Mouse (Mus musculus): Measurements from ENCODE around the gene Anpep. TPM values are rescaled to one million over a fixed set of nuclear protein-coding genes. Genes with fewer than 3 reads are reported as not detected.

Anpep gene
- polyA plus RNA-seq, 1 experiment from 2014 or later: 31.4 TPM

DNA sequence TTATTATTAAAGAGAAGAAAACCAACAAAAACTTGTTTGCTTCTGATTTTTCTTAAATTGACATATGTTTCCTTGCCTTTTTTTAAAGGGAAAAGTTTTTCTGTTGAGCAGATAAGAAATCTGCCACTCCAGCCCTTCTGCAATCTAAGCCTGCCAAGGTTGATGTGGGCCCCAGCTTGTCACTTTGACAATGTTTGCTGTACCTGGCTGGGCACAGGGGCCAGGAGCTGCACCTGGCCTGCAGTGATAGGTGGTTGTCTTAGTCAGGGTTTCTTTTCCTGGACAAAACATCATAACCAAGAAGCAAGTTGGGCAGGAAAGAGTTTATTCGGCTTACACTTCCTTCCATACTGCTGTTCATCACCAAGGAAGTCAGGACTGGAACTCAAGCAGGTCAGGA lies 47.5 kb downstream of the Anpep start:
- no peaks in the 10 kb centered on the region for H3K27me3 ChIP-seq (ENCODE audit: control insufficient read depth, insufficient read depth, low read length)
- 63% methylated on average over 1 of the region's 1 CpGs for whole genome bisulfite sequencing
- H3K9me3 ChIP-seq (ENCODE audit: control insufficient read depth, low read length): no peaks in the 10 kb centered on the region
- ATAC-seq (ENCODE audit: low FRiP score, low TSS enrichment) (no peak), DNase-seq (ENCODE audit: low spot score) (no peak)
- H3K27ac ChIP-seq (replicated peaks): no peak overlapping the region
- H3K4me1 ChIP-seq (replicated peaks; ENCODE audit: control insufficient read depth, insufficient read depth): no peaks in the 10 kb centered on the region
- H3K9ac ChIP-seq (ENCODE audit: low read length): no peak overlapping the region
- H3K4me2 ChIP-seq (replicated peaks; ENCODE audit: low read depth): no peak overlapping the region
- no peak overlapping the region for H3K4me3 ChIP-seq (ENCODE audit: low read depth, low read length)
- TF ChIP-seq EP300 (optimal IDR thresholded peaks at IDR 0.05): no peak
- TF ChIP-seq CTCF (IDR thresholded peaks at IDR 0.05; ENCODE audit: low read depth): no peak
- no peaks in the 10 kb centered on the region for H3K36me3 ChIP-seq (ENCODE audit: control insufficient read depth, insufficient read depth, low read length)

DNA sequence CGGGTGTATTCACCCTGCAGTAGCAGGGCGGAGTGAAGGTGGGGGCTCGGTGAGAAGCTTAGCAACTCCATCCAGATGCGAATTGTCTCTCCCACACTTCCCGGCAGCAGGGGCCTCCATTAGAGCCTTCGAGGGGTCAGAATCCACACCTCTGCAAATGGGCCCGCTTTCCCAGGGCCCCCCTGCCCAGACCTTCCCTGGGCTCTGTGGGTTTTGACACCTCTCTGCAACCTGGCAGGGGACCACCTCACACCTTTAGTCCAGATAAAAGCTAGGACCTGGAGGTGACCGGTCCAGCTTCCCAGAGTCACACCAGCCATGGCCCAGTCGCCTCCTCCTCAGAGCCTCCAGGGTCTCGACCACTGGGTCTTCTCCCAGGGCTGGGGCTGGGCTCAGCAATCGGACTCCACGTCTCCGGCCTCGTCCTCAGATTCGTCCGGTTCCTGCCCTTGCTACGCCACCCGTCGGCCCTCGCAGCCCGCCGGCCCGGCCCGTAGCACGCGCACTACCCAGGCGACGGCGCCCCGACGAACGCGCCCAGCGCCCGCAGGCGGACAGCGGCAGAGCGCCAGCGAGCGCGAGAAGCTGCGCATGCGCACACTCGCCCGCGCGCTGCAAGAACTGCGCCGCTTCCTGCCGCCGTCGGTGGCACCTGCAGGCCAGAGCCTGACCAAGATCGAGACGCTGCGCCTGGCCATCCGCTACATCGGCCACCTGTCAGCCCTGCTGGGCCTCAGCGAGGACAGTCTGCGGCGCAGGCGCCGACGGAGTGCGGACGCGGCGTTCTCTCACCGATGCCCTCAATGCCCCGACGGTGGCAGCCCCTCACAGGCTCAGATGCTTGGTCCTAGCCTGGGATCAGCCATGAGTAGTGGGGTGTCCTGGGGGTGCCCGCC lies 50.0 kb downstream of the Anpep start, which contains the start of gene Mesp2:
Mesp2 (plus strand) TSS at position 117 of the 896 bp plus-strand sequence.
- Histone ChIP-seq H3K36me3 (ENCODE audit: control insufficient read depth, insufficient read depth, low read length) (no peaks in the 10 kb centered on the region), H3K27ac (replicated peaks) (no peak within 1 kb of the TSS), H3K27me3 (ENCODE audit: control insufficient read depth, insufficient read depth, low read length) (no peaks in the 10 kb centered on the region), H3K4me3 (ENCODE audit: low read depth, low read length) (peak within 1 kb of the TSS; percentile 16; the same call in 1 of the 2 replicates), H3K4me2 (replicated peaks; ENCODE audit: low read depth) (peak within 1 kb of the TSS; percentile 54), H3K9me3 (ENCODE audit: control insufficient read depth, low read length) (no peaks in the 10 kb centered on the region), H3K4me1 (replicated peaks; ENCODE audit: control insufficient read depth, insufficient read depth) (no peaks in the 10 kb centered on the region), H3K9ac (ENCODE audit: low read length) (peak within 1 kb of the TSS; percentile 50; the same call in 1 of the 2 replicates)
- TF ChIP-seq EP300 (optimal IDR thresholded peaks at IDR 0.05) (no peak), CTCF (IDR thresholded peaks at IDR 0.05; ENCODE audit: low read depth) (no peak)
- DNase-seq (ENCODE audit: low spot score): peak; percentile 83
- ATAC-seq (ENCODE audit: low FRiP score, low TSS enrichment): peak; percentile 80
- 13% methylated on average over 66 of the region's 71 CpGs for WGBS

DNA sequence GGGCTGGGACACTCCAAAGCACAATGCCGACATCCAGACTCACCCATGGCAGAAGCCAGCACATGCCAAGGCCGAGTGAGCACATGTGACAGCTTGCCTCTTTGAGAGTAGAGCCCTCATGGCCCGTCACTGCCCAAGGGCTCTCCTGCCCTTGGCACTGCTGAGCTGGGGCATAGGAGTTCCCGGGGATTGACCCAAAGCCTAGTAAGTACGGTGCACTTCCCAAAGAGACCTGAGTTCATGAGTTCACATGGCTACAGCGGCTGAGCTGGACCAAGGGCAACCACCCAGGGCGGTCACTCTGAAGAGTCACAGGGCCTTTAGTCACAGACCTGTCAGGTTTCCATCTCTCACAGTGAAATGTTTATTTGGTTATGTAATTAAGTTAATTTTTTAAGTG lies 52.3 kb downstream of the Anpep start:
- no peak overlapping the region for H3K9ac ChIP-seq (ENCODE audit: low read length)
- WGBS: 73% methylated on average over 7 of the region's 7 CpGs
- H3K9me3 ChIP-seq (ENCODE audit: control insufficient read depth, low read length): no peaks in the 10 kb centered on the region
- H3K4me1 ChIP-seq (replicated peaks; ENCODE audit: control insufficient read depth, insufficient read depth): no peaks in the 10 kb centered on the region
- no peak overlapping the region for H3K4me3 ChIP-seq (ENCODE audit: low read depth, low read length)
- no peaks in the 10 kb centered on the region for H3K27me3 ChIP-seq (ENCODE audit: control insufficient read depth, insufficient read depth, low read length)
- no peak overlapping the region for H3K4me2 ChIP-seq (replicated peaks; ENCODE audit: low read depth)
- no peak for TF ChIP-seq EP300 (optimal IDR thresholded peaks at IDR 0.05)
- TF ChIP-seq CTCF (IDR thresholded peaks at IDR 0.05; ENCODE audit: low read depth): no peak
- DNase-seq (ENCODE audit: low spot score) (no peak), ATAC-seq (ENCODE audit: low FRiP score, low TSS enrichment) (no peak)
- no peaks in the 10 kb centered on the region for H3K36me3 ChIP-seq (ENCODE audit: control insufficient read depth, insufficient read depth, low read length)
- H3K27ac ChIP-seq (replicated peaks): no peak overlapping the region

DNA sequence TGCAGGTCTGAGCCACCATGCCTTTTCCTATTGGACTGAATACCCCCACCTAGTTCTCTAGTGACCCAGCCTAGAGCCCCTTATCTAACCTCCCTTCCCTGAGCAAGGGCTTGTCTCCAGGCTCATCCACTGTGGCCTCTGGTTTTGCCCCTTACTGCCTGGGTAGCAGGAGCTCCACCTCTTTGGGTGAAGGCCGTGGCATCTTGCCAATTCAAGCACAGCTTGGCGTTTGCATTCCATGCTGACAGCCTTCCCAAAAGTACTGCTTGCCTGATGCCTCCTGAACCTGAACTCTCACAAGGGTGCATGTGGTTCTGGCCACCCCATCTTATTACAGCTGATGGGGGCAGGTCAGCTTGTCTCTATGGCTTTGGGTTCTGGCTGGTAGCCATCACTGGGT lies 57.0 kb downstream of the Anpep start:
- Histone ChIP-seq H3K27me3 (ENCODE audit: control insufficient read depth, insufficient read depth, low read length) (no peaks in the 10 kb centered on the region), H3K9ac (ENCODE audit: low read length) (no peak overlapping the region), H3K36me3 (ENCODE audit: control insufficient read depth, insufficient read depth, low read length) (no peaks in the 10 kb centered on the region), H3K4me2 (replicated peaks; ENCODE audit: low read depth) (no peak overlapping the region), H3K4me1 (replicated peaks; ENCODE audit: control insufficient read depth, insufficient read depth) (no peaks in the 10 kb centered on the region), H3K27ac (replicated peaks) (no peak overlapping the region), H3K4me3 (ENCODE audit: low read depth, low read length) (no peak overlapping the region), H3K9me3 (ENCODE audit: control insufficient read depth, low read length) (no peaks in the 10 kb centered on the region)
- DNase-seq (ENCODE audit: low spot score): peak; percentile 63
- TF ChIP-seq EP300 (optimal IDR thresholded peaks at IDR 0.05) (no peak), CTCF (IDR thresholded peaks at IDR 0.05; ENCODE audit: low read depth) (no peak)
- no peak for ATAC-seq (ENCODE audit: low FRiP score, low TSS enrichment)
- WGBS: 35% methylated on average over 2 of the region's 2 CpGs

DNA sequence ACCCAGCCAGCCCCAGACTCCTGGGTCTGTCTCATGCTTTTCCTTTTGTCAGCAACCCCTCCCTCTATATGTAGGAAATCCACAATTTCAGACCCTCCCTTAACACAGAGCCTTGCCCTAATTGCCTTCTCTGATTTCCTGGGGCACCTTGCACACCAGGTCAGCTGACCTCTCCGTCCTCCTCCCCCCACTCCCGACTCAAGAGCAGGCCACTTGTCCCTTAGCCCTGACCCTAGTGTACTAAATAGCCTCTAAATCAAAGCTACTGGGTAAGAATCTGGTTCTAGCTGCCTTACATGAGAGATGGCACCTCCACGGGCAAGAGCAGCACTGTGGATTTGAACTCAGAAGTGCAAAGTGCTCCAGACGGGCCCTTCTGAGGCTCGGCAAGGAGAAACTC lies 58.8 kb downstream of the Anpep start:
- no peak overlapping the region for H3K4me3 ChIP-seq (ENCODE audit: low read depth, low read length)
- H3K9me3 ChIP-seq (ENCODE audit: control insufficient read depth, low read length): no peaks in the 10 kb centered on the region
- ATAC-seq (ENCODE audit: low FRiP score, low TSS enrichment): no peak
- H3K36me3 ChIP-seq (ENCODE audit: control insufficient read depth, insufficient read depth, low read length): no peaks in the 10 kb centered on the region
- WGBS: 69% methylated on average over 5 of the region's 5 CpGs
- no peak overlapping the region for H3K27ac ChIP-seq (replicated peaks)
- H3K9ac ChIP-seq (ENCODE audit: low read length): no peak overlapping the region
- DNase-seq (ENCODE audit: low spot score): no peak
- no peak overlapping the region for H3K4me2 ChIP-seq (replicated peaks; ENCODE audit: low read depth)
- no peaks in the 10 kb centered on the region for H3K4me1 ChIP-seq (replicated peaks; ENCODE audit: control insufficient read depth, insufficient read depth)
- no peaks in the 10 kb centered on the region for H3K27me3 ChIP-seq (ENCODE audit: control insufficient read depth, insufficient read depth, low read length)
- TF ChIP-seq EP300 (optimal IDR thresholded peaks at IDR 0.05) (no peak), CTCF (IDR thresholded peaks at IDR 0.05; ENCODE audit: low read depth) (no peak)

DNA sequence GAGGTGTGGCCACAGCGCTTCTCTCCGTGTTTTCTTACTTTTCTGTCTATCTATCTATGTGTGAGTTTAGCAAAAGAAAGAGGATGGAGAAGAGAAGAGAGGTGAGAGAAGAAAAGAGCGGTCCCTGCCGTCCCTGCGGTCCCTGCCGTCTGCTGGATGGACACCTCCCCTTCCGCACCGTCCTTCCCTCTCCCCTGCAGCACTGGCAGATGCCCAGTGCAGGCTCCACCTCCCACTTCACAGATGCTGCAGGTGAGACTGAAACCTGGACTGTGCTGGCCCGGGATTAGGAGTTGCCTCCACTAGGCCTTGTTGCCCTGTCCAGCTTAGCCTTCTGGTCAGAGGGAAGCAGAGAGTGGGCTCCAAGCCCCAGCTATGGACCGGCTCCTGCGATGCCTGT lies 59.5 kb downstream of the Anpep start:
- no peak overlapping the region for H3K9ac ChIP-seq (ENCODE audit: low read length)
- DNase-seq (ENCODE audit: low spot score) (no peak), ATAC-seq (ENCODE audit: low FRiP score, low TSS enrichment) (no peak)
- H3K4me3 ChIP-seq (ENCODE audit: low read depth, low read length): no peak overlapping the region
- TF ChIP-seq CTCF (IDR thresholded peaks at IDR 0.05; ENCODE audit: low read depth): no peak
- no peak for TF ChIP-seq EP300 (optimal IDR thresholded peaks at IDR 0.05)
- no peaks in the 10 kb centered on the region for H3K4me1 ChIP-seq (replicated peaks; ENCODE audit: control insufficient read depth, insufficient read depth)
- H3K27me3 ChIP-seq (ENCODE audit: control insufficient read depth, insufficient read depth, low read length): no peaks in the 10 kb centered on the region
- H3K4me2 ChIP-seq (replicated peaks; ENCODE audit: low read depth): no peak overlapping the region
- no peaks in the 10 kb centered on the region for H3K36me3 ChIP-seq (ENCODE audit: control insufficient read depth, insufficient read depth, low read length)
- H3K27ac ChIP-seq (replicated peaks): no peak overlapping the region
- H3K9me3 ChIP-seq (ENCODE audit: control insufficient read depth, low read length): no peaks in the 10 kb centered on the region
- 73% methylated on average over 11 of the region's 11 CpGs for WGBS

Data from stomach, postnatal 0 days (tissue).